Mouse (Mus musculus) erythroid progenitor cell, adult 5-6 weeks (primary cell): Measurements from ENCODE around the gene Cmtm3. TPM values are rescaled to one million over a fixed set of nuclear protein-coding genes. Genes with fewer than 3 reads are reported as not detected.
A peak's percentile ranks its signal among the peaks of the same experiment; 100 is the strongest.

Experiments
- ATAC-seq: replicated peaks from 2 replicates; pipeline ENCODE4 v1.8.0; 2016; ENCODE audit warnings: moderate number of reproducible peaks, mild to moderate bottlenecking, moderate TSS enrichment, inconsistent platforms; ENCODE audit not compliant: poor library complexity, low FRiP score, severe bottlenecking
- total RNA-seq, 2 experiments: library from RNA; stranded (forward) in 1 of 2; stranded (reverse) in 1 of 2; fragments of 150-400 nt in 1 of 2; fragments of 186-747, 209-891 nt in 1 of 2; gene quantifications; 2 replicates each; pipeline versions ENCODE4 v1.2.3 to v1.2.4; 2015 to 2017; ENCODE audit warnings: low replicate concordance in 2 of 2

The Cmtm3 gene
- total RNA-seq, 2 experiments from 2014 or later = 2.9 TPM; not detected in 1

GRCm38 (mm10) chr8:104341106-104341561, 1.9 kb downstream of the Cmtm3 start:
- ATAC-seq = no peak

GRCm38 (mm10) chr8:104341678-104342077, 2.5 kb downstream of the Cmtm3 start:
- ATAC-seq = no peak

GRCm38 (mm10) chr8:104342426-104342825, 3.2 kb downstream of the Cmtm3 start:
- ATAC-seq = no peak

GRCm38 (mm10) chr8:104343957-104344356, 4.7 kb downstream of the Cmtm3 start:
- peak; percentile 76 for ATAC-seq

GRCm38 (mm10) chr8:104344622-104345021, 5.4 kb downstream of the Cmtm3 start:
- no peak for ATAC-seq

- no peak for ATAC-seq
Observed at GRCm38 (mm10) chr8:104346706-104347105, 7.5 kb downstream of the Cmtm3 start.

GRCm38 (mm10) chr8:104348971-104349370, 9.8 kb downstream of the Cmtm3 start:
- ATAC-seq = no peak

GRCm38 (mm10) chr8:104350047-104350446, 10.8 kb downstream of the Cmtm3 start:
- no peak for ATAC-seq

- ATAC-seq = no peak
Observed at GRCm38 (mm10) chr8:104353186-104353585, 14.0 kb downstream of the Cmtm3 start.

- no peak for ATAC-seq
Observed at GRCm38 (mm10) chr8:104354504-104354903, 15.3 kb downstream of the Cmtm3 start.

GRCm38 (mm10) chr8:104358637-104359036, 19.4 kb downstream of the Cmtm3 start:
- no peak for ATAC-seq

GRCm38 (mm10) chr8:104359778-104360456, 20.7 kb downstream of the Cmtm3 start:
- ATAC-seq = no peak

- ATAC-seq = no peak
Observed at GRCm38 (mm10) chr8:104365695-104366094, 26.5 kb downstream of the Cmtm3 start.

GRCm38 (mm10) chr8:104367398-104367797, 28.2 kb downstream of the Cmtm3 start:
- ATAC-seq = no peak

GRCm38 (mm10) chr8:104369591-104369990, 30.4 kb downstream of the Cmtm3 start:
- ATAC-seq = no peak

- no peak for ATAC-seq
Observed at GRCm38 (mm10) chr8:104370071-104370470, 30.9 kb downstream of the Cmtm3 start.

GRCm38 (mm10) chr8:104371121-104371520, 31.9 kb downstream of the Cmtm3 start:
- no peak for ATAC-seq

- no peak for ATAC-seq
Observed at GRCm38 (mm10) chr8:104373779-104374178, 34.6 kb downstream of the Cmtm3 start.

- no peak for ATAC-seq
Observed at GRCm38 (mm10) chr8:104374269-104374668, 35.1 kb downstream of the Cmtm3 start.

GRCm38 (mm10) chr8:104374864-104375846, 35.9 kb downstream of the Cmtm3 start:
- ATAC-seq = no peak

- ATAC-seq = no peak
Observed at GRCm38 (mm10) chr8:104375959-104376358, 36.7 kb downstream of the Cmtm3 start.
